Mouse (Mus musculus) G1E (cell line): ENCODE measurements around the gene H3f3a.

Experiments used
- CTCF ChIP-seq: IDR thresholded peaks from 2 replicates; pipeline ENCODE4 v1.5.1; 2012; ENCODE audit warnings: low read depth, low read length, inconsistent platforms, mixed read lengths
- GATA1 ChIP-seq: IDR thresholded peaks from 2 replicates; pipeline ENCODE4 v1.6.1; 2012; ENCODE audit warnings: borderline replicate concordance, low read length, inconsistent platforms, mixed read lengths
- GATA2 ChIP-seq: IDR thresholded peaks from 2 replicates; pipeline ENCODE4 v1.6.1; 2012; ENCODE audit warnings: low read depth, low read length, inconsistent platforms, borderline replicate concordance

- no peak for TF ChIP-seq CTCF
- no peak for TF ChIP-seq GATA2
- TF ChIP-seq GATA1 = no peak
Measured at GRCm38 (mm10) chr1:180800022-180800421, 13.7 kb downstream of the H3f3a start.
